Mouse (Mus musculus): ENCODE measurements around the gene Tmprss7. TPM values are rescaled to one million over a fixed set of nuclear protein-coding genes. Genes with fewer than 3 reads are reported as not detected.

Gene Tmprss7
- polyA plus RNA-seq, 1 experiment from 2014 or later: 0.23 TPM

DNA sequence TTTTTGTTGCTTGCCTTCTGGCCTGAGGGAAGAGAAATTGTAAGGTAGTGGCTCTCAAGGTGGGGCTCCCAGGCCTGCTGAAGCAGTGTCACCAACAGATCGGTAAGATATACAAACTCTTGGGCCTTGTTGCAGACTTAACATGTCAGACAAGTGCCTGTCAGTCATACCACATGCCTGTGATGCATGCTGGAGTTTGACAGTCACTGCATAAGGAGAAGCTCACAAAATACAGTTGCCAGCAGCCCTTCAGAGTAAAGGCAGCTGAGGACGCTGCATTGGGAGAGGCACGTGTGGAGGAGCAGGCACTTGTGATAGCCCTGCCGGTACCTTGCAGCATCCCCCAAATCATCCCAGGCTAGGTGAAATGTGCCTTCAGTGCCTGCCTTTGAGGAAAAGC lies 24.8 kb upstream of the Tmprss7 start:
- H3K4me3 ChIP-seq (replicated peaks): no peak overlapping the region
- H3K4me1 ChIP-seq (replicated peaks): no peaks in the 10 kb centered on the region
- H3K9me3 ChIP-seq (replicated peaks): no peaks in the 10 kb centered on the region
- 83% methylated on average over 4 of the region's 4 CpGs for WGBS (ENCODE audit: insufficient replicate concordance)
- H3K27ac ChIP-seq: no peak overlapping the region
- peaks cover 3% of the 10 kb centered on the region; the same call in 1 of the 2 replicates for H3K27me3 ChIP-seq
- H3K36me3 ChIP-seq: no peaks in the 10 kb centered on the region
- DNase-seq (no peak), ATAC-seq (ENCODE audit: low read depth) (no peak)
- H3K4me2 ChIP-seq: no peak overlapping the region
- no peak overlapping the region for H3K9ac ChIP-seq

- H3K4me2 ChIP-seq: no peak overlapping the region
- no peak overlapping the region for H3K4me3 ChIP-seq (replicated peaks)
- H3K27me3 ChIP-seq: no peaks in the 10 kb centered on the region
- H3K4me1 ChIP-seq (replicated peaks): no peaks in the 10 kb centered on the region
- ATAC-seq (ENCODE audit: low read depth): no peak
- H3K9me3 ChIP-seq (replicated peaks): no peaks in the 10 kb centered on the region
- H3K9ac ChIP-seq: no peak overlapping the region
- WGBS (ENCODE audit: insufficient replicate concordance): 62% methylated on average over 5 of the region's 5 CpGs
- H3K27ac ChIP-seq: no peak overlapping the region
- no peaks in the 10 kb centered on the region for H3K36me3 ChIP-seq
- no peak for DNase-seq
Measured at GRCm38 (mm10) chr16:45714489-45715150, 21.2 kb upstream of the Tmprss7 start.

GRCm38 (mm10) chr16:45713878-45714277 lies 20.4 kb upstream of the Tmprss7 start:
- Histone ChIP-seq H3K9ac (no peak overlapping the region), H3K9me3 (replicated peaks) (no peaks in the 10 kb centered on the region), H3K4me1 (replicated peaks) (no peaks in the 10 kb centered on the region), H3K27me3 (no peaks in the 10 kb centered on the region), H3K36me3 (no peaks in the 10 kb centered on the region), H3K27ac (no peak overlapping the region), H3K4me3 (replicated peaks) (no peak overlapping the region), H3K4me2 (no peak overlapping the region)
- ATAC-seq (ENCODE audit: low read depth) (no peak), DNase-seq (no peak)
- 48% methylated on average over 1 of the region's 1 CpGs for WGBS (ENCODE audit: insufficient replicate concordance)

GRCm38 (mm10) chr16:45713261-45713660 lies 19.8 kb upstream of the Tmprss7 start:
- Histone ChIP-seq H3K9me3 (replicated peaks) (no peaks in the 10 kb centered on the region), H3K36me3 (no peaks in the 10 kb centered on the region), H3K4me2 (no peak overlapping the region), H3K9ac (no peak overlapping the region), H3K4me3 (replicated peaks) (no peak overlapping the region), H3K27me3 (no peaks in the 10 kb centered on the region), H3K4me1 (replicated peaks) (no peaks in the 10 kb centered on the region), H3K27ac (no peak overlapping the region)
- ATAC-seq (ENCODE audit: low read depth) (no peak), DNase-seq (no peak)
- WGBS (ENCODE audit: insufficient replicate concordance): 80% methylated on average over 5 of the region's 5 CpGs

DNA sequence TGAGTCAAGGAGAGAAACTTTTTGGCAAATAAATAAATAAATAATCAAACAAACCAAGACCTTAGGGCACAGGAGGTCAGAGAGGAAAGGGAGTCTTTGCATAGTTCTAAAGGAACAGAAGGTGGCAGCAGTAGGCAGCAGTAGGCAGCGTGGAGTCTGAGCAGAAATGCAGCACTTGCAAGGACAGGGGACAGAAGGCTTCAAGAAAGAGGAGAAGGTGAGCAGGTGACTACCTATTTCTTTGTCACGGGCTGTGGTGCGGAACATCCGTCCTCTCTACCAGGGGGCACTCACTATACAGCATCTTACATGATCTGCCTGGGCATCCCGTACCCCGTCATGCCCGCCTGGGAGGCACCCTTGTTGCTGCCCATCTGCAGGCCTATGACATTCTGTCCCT lies 17.8 kb upstream of the Tmprss7 start:
- H3K4me2 ChIP-seq: no peak overlapping the region
- DNase-seq: no peak
- H3K4me3 ChIP-seq (replicated peaks): no peak overlapping the region
- H3K36me3 ChIP-seq: no peaks in the 10 kb centered on the region
- H3K27ac ChIP-seq: no peak overlapping the region
- H3K9me3 ChIP-seq (replicated peaks): no peaks in the 10 kb centered on the region
- WGBS (ENCODE audit: insufficient replicate concordance): 64% methylated on average over 7 of the region's 7 CpGs
- no peaks in the 10 kb centered on the region for H3K4me1 ChIP-seq (replicated peaks)
- ATAC-seq (ENCODE audit: low read depth): no peak
- no peaks in the 10 kb centered on the region for H3K27me3 ChIP-seq
- H3K9ac ChIP-seq: no peak overlapping the region

GRCm38 (mm10) chr16:45699301-45699700 lies 5.8 kb upstream of the Tmprss7 start:
- H3K4me3 ChIP-seq (replicated peaks): no peak overlapping the region
- no peaks in the 10 kb centered on the region for H3K36me3 ChIP-seq
- no peak overlapping the region for H3K27ac ChIP-seq
- no peak for DNase-seq
- no peak for ATAC-seq (ENCODE audit: low read depth)
- no peak overlapping the region for H3K4me2 ChIP-seq
- H3K9me3 ChIP-seq (replicated peaks): no peaks in the 10 kb centered on the region
- H3K4me1 ChIP-seq (replicated peaks): no peaks in the 10 kb centered on the region
- H3K27me3 ChIP-seq: no peaks in the 10 kb centered on the region
- 49% methylated on average over 5 of the region's 5 CpGs for WGBS (ENCODE audit: insufficient replicate concordance)
- no peak overlapping the region for H3K9ac ChIP-seq

DNA sequence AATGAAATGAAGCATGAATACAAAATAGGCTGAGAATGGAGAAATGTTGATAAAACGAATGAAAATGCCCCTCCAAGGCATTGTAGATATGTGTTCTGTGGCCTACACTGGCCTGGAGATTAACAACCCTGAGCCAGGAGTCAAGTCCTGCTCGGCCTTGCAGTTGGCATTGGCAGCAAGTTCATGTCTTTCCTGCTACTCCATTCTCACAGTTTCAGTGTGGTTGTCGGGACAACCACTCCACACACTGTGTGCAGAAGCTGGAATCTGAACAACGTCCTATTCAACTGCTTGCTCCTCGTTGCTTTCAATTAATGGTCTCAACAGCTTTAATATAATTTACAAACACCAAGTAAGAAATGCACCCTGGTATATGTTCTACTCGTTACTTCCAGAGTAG lies 4.5 kb upstream of the Tmprss7 start:
- 65% methylated on average over 6 of the region's 6 CpGs for WGBS (ENCODE audit: insufficient replicate concordance)
- Histone ChIP-seq H3K36me3 (no peaks in the 10 kb centered on the region), H3K9ac (no peak overlapping the region), H3K9me3 (replicated peaks) (no peaks in the 10 kb centered on the region), H3K27ac (no peak overlapping the region), H3K4me2 (no peak overlapping the region), H3K4me1 (replicated peaks) (no peaks in the 10 kb centered on the region), H3K27me3 (no peaks in the 10 kb centered on the region), H3K4me3 (replicated peaks) (no peak overlapping the region)
- DNase-seq (no peak), ATAC-seq (ENCODE audit: low read depth) (no peak)

DNA sequence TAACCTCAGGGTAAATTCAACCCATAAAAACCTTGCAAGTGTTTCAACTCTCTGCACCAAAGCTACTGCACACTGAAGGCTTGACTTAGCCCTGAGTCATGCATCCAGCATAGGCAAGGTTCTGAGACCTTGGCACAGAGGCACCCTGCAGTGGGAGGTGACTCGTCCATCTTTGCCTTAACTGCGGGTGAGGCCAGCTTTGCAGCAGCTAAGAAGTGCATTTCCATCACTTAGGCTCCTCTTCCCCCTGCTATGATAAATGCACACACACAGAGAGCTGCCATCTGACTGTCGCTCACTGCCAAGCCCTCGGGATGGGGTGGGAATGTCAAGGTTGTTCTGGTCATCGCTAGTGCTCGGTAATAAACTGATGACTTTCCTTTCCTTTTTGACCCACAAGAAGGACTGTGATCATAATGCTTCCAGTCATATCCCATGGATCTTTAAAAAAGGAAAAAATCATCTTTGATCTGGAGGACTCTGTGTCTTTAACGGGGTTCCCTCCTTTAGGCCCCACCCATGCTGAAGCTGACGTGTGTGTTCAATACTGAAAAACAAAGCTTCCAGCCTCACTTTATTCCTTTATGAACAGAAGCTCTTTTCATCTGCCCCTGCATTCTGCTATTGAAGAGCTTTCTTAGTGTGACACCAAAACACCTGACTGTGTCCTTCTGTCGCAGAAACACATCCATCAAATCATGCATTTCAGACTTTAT lies 2.1 kb upstream of the Tmprss7 start:
- Histone ChIP-seq H3K27me3 (no peaks in the 10 kb centered on the region), H3K4me1 (replicated peaks) (no peaks in the 10 kb centered on the region), H3K9me3 (replicated peaks) (no peaks in the 10 kb centered on the region), H3K27ac (no peak overlapping the region), H3K4me2 (no peak overlapping the region), H3K36me3 (no peaks in the 10 kb centered on the region), H3K9ac (no peak overlapping the region), H3K4me3 (replicated peaks) (no peak overlapping the region)
- DNase-seq (no peak), ATAC-seq (ENCODE audit: low read depth) (no peak)
- 65% methylated on average over 9 of the region's 9 CpGs for WGBS (ENCODE audit: insufficient replicate concordance)

DNA sequence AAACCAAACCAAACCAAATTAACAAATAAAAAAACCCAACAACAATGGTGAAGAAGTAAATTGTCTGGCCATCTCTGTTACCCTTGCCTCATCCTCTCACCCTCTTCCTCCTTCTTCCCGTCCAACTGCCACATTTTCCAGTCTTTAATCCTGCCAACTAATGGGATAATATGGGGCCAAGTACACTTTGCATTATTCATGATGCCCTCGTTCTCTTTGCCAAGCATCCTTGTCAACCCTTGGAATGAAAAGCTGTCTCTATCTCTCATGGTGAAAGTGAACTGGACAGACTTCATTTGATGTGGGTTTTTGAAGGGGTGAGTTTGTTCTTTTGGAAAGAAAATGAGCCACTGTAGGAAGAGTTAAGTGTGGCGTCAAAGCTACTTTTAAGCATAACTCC lies 607 bp downstream of the Tmprss7 start:
- Histone ChIP-seq H3K4me1 (replicated peaks) (no peaks in the 10 kb centered on the region), H3K9ac (no peak overlapping the region), H3K27ac (no peak overlapping the region), H3K27me3 (no peaks in the 10 kb centered on the region), H3K9me3 (replicated peaks) (no peaks in the 10 kb centered on the region), H3K4me2 (no peak overlapping the region), H3K4me3 (replicated peaks) (no peak overlapping the region), H3K36me3 (no peaks in the 10 kb centered on the region)
- ATAC-seq (ENCODE audit: low read depth) (no peak), DNase-seq (no peak)
- WGBS (ENCODE audit: insufficient replicate concordance): 61% methylated on average over 3 of the region's 3 CpGs

DNA sequence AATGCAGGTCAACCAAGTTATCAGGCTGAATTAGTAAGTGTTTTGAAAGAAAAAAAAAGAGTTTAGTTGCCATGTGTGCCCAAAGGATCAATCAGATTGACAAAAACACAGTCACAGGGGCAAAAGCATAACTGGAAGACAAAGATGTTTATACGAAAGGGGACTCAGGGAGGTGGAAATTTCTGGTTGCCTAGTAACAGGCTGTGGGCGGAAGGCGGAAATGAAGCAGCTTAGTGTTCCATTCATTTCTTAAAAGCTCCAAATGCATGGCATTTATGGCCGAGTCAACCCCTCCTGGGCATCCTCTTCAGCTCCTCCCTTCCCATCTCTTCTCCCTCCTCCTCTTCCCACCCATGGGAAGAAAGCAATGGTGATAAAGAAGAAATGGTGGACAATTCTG lies 3.3 kb downstream of the Tmprss7 start:
- WGBS (ENCODE audit: insufficient replicate concordance): 57% methylated on average over 4 of the region's 4 CpGs

DNA sequence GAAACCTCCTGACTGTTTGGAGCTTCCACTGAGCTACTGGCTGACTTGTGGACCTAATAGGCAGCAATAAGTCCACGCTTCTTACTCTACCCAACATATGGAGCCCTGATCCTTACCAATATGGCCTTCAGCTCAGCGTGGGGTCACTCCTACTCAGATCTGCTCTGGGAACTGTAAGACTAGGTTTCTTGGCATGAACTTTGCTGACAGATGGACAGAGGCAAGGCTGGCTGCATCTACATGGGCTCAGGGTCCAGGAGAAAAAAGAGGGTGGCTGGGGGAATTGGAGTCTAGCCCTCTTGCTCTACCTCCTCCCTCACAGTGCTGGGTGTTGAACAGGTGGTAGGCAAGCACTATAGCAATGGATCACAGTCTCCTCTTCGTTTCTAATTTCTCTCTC lies 6.6 kb downstream of the Tmprss7 start:
- H3K36me3 ChIP-seq: no peaks in the 10 kb centered on the region
- H3K27me3 ChIP-seq: no peaks in the 10 kb centered on the region
- 54% methylated on average over 3 of the region's 3 CpGs for WGBS (ENCODE audit: insufficient replicate concordance)
- no peak for ATAC-seq (ENCODE audit: low read depth)
- no peak overlapping the region for H3K4me3 ChIP-seq (replicated peaks)
- no peak overlapping the region for H3K27ac ChIP-seq
- no peak for DNase-seq
- no peak overlapping the region for H3K4me2 ChIP-seq
- H3K9me3 ChIP-seq (replicated peaks): no peaks in the 10 kb centered on the region
- no peak overlapping the region for H3K9ac ChIP-seq
- H3K4me1 ChIP-seq (replicated peaks): no peaks in the 10 kb centered on the region

More for the DNA sequence above, 3.3 kb downstream of the Tmprss7 start:
- no peak for DNase-seq
- no peak overlapping the region for H3K27ac ChIP-seq
- H3K4me3 ChIP-seq (replicated peaks): no peak overlapping the region
- H3K27me3 ChIP-seq: no peaks in the 10 kb centered on the region
- H3K36me3 ChIP-seq: no peaks in the 10 kb centered on the region
- H3K4me2 ChIP-seq: no peak overlapping the region
- H3K9me3 ChIP-seq (replicated peaks): no peaks in the 10 kb centered on the region
- ATAC-seq (ENCODE audit: low read depth): no peak
- no peaks in the 10 kb centered on the region for H3K4me1 ChIP-seq (replicated peaks)
- no peak overlapping the region for H3K9ac ChIP-seq

GRCm38 (mm10) chr16:45685295-45685694 lies 8.2 kb downstream of the Tmprss7 start:
- H3K9me3 ChIP-seq (replicated peaks): no peaks in the 10 kb centered on the region
- no peaks in the 10 kb centered on the region for H3K4me1 ChIP-seq (replicated peaks)
- H3K27me3 ChIP-seq: no peaks in the 10 kb centered on the region
- no peak overlapping the region for H3K4me3 ChIP-seq (replicated peaks)
- no peaks in the 10 kb centered on the region for H3K36me3 ChIP-seq
- DNase-seq: no peak
- WGBS (ENCODE audit: insufficient replicate concordance): 61% methylated on average over 3 of the region's 3 CpGs
- ATAC-seq (ENCODE audit: low read depth): no peak
- H3K27ac ChIP-seq: no peak overlapping the region
- no peak overlapping the region for H3K9ac ChIP-seq
- H3K4me2 ChIP-seq: no peak overlapping the region

Data from liver, embryonic 13.5 days (tissue).